Mouse (Mus musculus) heart, embryonic 16.5 days (tissue): ENCODE measurements around the gene Plekhm3. TPM values are rescaled to one million over a fixed set of nuclear protein-coding genes. Genes with fewer than 3 reads are reported as not detected.

Experiments used
- ATAC-seq: fragments of 200-750 bp; cut with Nextera tagmentation; replicated peaks from 2 replicates; pipeline ENCODE4 v1.8.0; 2017; ENCODE audit warnings: moderate number of reproducible peaks; ENCODE audit not compliant: insufficient read depth, low FRiP score; ENCODE audit errors: extremely low read depth
- H3K27ac ChIP-seq: fragments of 300-500 bp; sonication (generic); 2 replicates; pipeline ENCODE4 v1.5.1; 2014; ENCODE audit warnings: mild to moderate bottlenecking, low read length, control low read depth, moderate library complexity
- H3K27me3 ChIP-seq: fragments of 300-500 bp; sonication (generic); 2 replicates; pipeline ENCODE4 v1.6.1; 2014; ENCODE audit warnings: low read length, mixed read lengths; ENCODE audit not compliant: control insufficient read depth, insufficient read depth
- H3K36me3 ChIP-seq: fragments of 300-500 bp; sonication (generic); 2 replicates; pipeline ENCODE4 v1.6.1; 2014; ENCODE audit not compliant: control insufficient read depth, insufficient read depth
- H3K4me1 ChIP-seq: fragments of 300-500 bp; sonication (generic); 2 replicates; pipeline ENCODE4 v1.6.1; 2014; ENCODE audit warnings: low read length, mixed read lengths; ENCODE audit not compliant: control insufficient read depth, insufficient read depth
- H3K4me2 ChIP-seq: fragments of 300-500 bp; sonication (generic); 2 replicates; pipeline ENCODE4 v1.6.1; 2014; ENCODE audit warnings: low read depth, mild to moderate bottlenecking, control low read depth, low read length
- H3K4me3 ChIP-seq: fragments of 300-500 bp; sonication (generic); 2 replicates; pipeline ENCODE4 v1.5.1; 2014; ENCODE audit warnings: mild to moderate bottlenecking, control low read depth, low read length
- H3K9ac ChIP-seq: fragments of 300-500 bp; sonication (generic); 2 replicates; pipeline ENCODE4 v1.6.1; 2014; ENCODE audit warnings: low read length, control low read depth
- H3K9me3 ChIP-seq: fragments of 300-500 bp; sonication (generic); replicated peaks from 2 replicates; pipeline ENCODE4 v1.6.1; 2016; ENCODE audit warnings: low read length; ENCODE audit not compliant: control insufficient read depth
- WGBS: fragments of 180-500 bp; shearing (Covaris S2); extraction: QIAGEN DNeasy Blood & Tissue Kit; methylation state at CpG from one replicate; pipeline ENCODE4 v1.1.7; 2014; 5-methylcytosine and 5-hydroxymethylcytosine counted together
- polyA plus RNA-seq: library from polyadenylated mRNA; unstranded; fragments of >200 nt; fragmentation: Nextera tagmentation; extraction: Ambion mirVana; gene quantifications from 2 replicates; pipeline ENCODE4 v1.2.1, GENCODE M21; 2015

The Plekhm3 gene
- polyA plus RNA-seq, 1 experiment from 2014 or later: 7.2 TPM

- peak overlapping the region; percentile 32; the same call in 1 of the 2 replicates for H3K27ac ChIP-seq
- 46% methylated on average over 14 of the region's 14 CpGs for WGBS
- no peaks in the 10 kb centered on the region for H3K9me3 ChIP-seq
- H3K4me3 ChIP-seq: peak overlapping the region; percentile 26
- ATAC-seq: peak; percentile 55; the same call in 1 of the 2 replicates
- no peaks in the 10 kb centered on the region for H3K27me3 ChIP-seq
- H3K4me1 ChIP-seq: peaks cover 13% of the 10 kb centered on the region
- H3K4me2 ChIP-seq: peak overlapping the region; percentile 47
- peak overlapping the region; percentile 42; the same call in 1 of the 2 replicates for H3K9ac ChIP-seq
- peaks cover 10% of the 10 kb centered on the region for H3K36me3 ChIP-seq
Observed at GRCm38 (mm10) chr1:64918810-64919528, 37.7 kb downstream of the Plekhm3 start.

GRCm38 (mm10) chr1:64917966-64918365, 38.7 kb downstream of the Plekhm3 start:
- peaks cover 10% of the 10 kb centered on the region for H3K36me3 ChIP-seq
- no peak for ATAC-seq
- WGBS: 78% methylated on average over 7 of the region's 7 CpGs
- H3K9ac ChIP-seq: no peak overlapping the region
- H3K4me2 ChIP-seq: no peak overlapping the region
- H3K27ac ChIP-seq: no peak overlapping the region
- H3K4me1 ChIP-seq: peaks cover 13% of the 10 kb centered on the region
- H3K4me3 ChIP-seq: no peak overlapping the region
- no peaks in the 10 kb centered on the region for H3K9me3 ChIP-seq
- no peaks in the 10 kb centered on the region for H3K27me3 ChIP-seq

GRCm38 (mm10) chr1:64916884-64917507, 39.6 kb downstream of the Plekhm3 start:
- no peak overlapping the region for H3K4me2 ChIP-seq
- H3K36me3 ChIP-seq: peaks cover 8% of the 10 kb centered on the region
- no peak overlapping the region for H3K4me3 ChIP-seq
- no peak overlapping the region for H3K27ac ChIP-seq
- no peak for ATAC-seq
- H3K27me3 ChIP-seq: no peaks in the 10 kb centered on the region
- H3K4me1 ChIP-seq: peaks cover 13% of the 10 kb centered on the region
- H3K9me3 ChIP-seq: no peaks in the 10 kb centered on the region
- H3K9ac ChIP-seq: no peak overlapping the region
- WGBS: 66% methylated on average over 5 of the region's 5 CpGs

- H3K9ac ChIP-seq: no peak overlapping the region
- 86% methylated on average over 3 of the region's 3 CpGs for WGBS
- H3K27me3 ChIP-seq: no peaks in the 10 kb centered on the region
- peaks cover 11% of the 10 kb centered on the region for H3K4me1 ChIP-seq
- no peaks in the 10 kb centered on the region for H3K9me3 ChIP-seq
- no peaks in the 10 kb centered on the region for H3K36me3 ChIP-seq
- H3K4me3 ChIP-seq: no peak overlapping the region
- no peak overlapping the region for H3K4me2 ChIP-seq
- H3K27ac ChIP-seq: no peak overlapping the region
- no peak for ATAC-seq
Observed at GRCm38 (mm10) chr1:64914356-64914755, 42.3 kb downstream of the Plekhm3 start.

GRCm38 (mm10) chr1:64907740-64908139, 48.9 kb downstream of the Plekhm3 start:
- WGBS: 91% methylated on average over 2 of the region's 2 CpGs
- no peaks in the 10 kb centered on the region for H3K36me3 ChIP-seq
- H3K27ac ChIP-seq: no peak overlapping the region
- no peaks in the 10 kb centered on the region for H3K27me3 ChIP-seq
- H3K4me2 ChIP-seq: no peak overlapping the region
- no peaks in the 10 kb centered on the region for H3K9me3 ChIP-seq
- no peak overlapping the region for H3K9ac ChIP-seq
- H3K4me3 ChIP-seq: no peak overlapping the region
- no peaks in the 10 kb centered on the region; the same call in 1 of the 2 replicates for H3K4me1 ChIP-seq
- no peak for ATAC-seq

- Histone ChIP-seq H3K9ac (no peak overlapping the region), H3K36me3 (no peaks in the 10 kb centered on the region), H3K4me1 (no peaks in the 10 kb centered on the region; the same call in 1 of the 2 replicates), H3K27ac (no peak overlapping the region), H3K4me3 (no peak overlapping the region), H3K27me3 (no peaks in the 10 kb centered on the region), H3K4me2 (no peak overlapping the region), H3K9me3 (no peaks in the 10 kb centered on the region)
- WGBS: 45% methylated on average over 1 of the region's 1 CpGs
- ATAC-seq: no peak
Observed at GRCm38 (mm10) chr1:64906226-64906625, 50.4 kb downstream of the Plekhm3 start.

- Histone ChIP-seq H3K36me3 (no peaks in the 10 kb centered on the region), H3K4me3 (no peak overlapping the region), H3K27ac (no peak overlapping the region), H3K27me3 (no peaks in the 10 kb centered on the region), H3K4me2 (no peak overlapping the region), H3K9ac (no peak overlapping the region), H3K4me1 (no peaks in the 10 kb centered on the region; the same call in 1 of the 2 replicates), H3K9me3 (no peaks in the 10 kb centered on the region)
- WGBS: 77% methylated on average over 4 of the region's 4 CpGs
- no peak for ATAC-seq
Observed at GRCm38 (mm10) chr1:64903415-64903814, 53.2 kb downstream of the Plekhm3 start.

GRCm38 (mm10) chr1:64902804-64903203, 53.8 kb downstream of the Plekhm3 start:
- Histone ChIP-seq H3K4me2 (no peak overlapping the region), H3K9ac (no peak overlapping the region), H3K27ac (no peak overlapping the region), H3K4me1 (no peaks in the 10 kb centered on the region; the same call in 1 of the 2 replicates), H3K36me3 (no peaks in the 10 kb centered on the region), H3K9me3 (no peaks in the 10 kb centered on the region), H3K27me3 (no peaks in the 10 kb centered on the region), H3K4me3 (no peak overlapping the region)
- ATAC-seq: no peak
- 43% methylated on average over 2 of the region's 2 CpGs for WGBS

- ATAC-seq: no peak
- 82% methylated on average over 3 of the region's 3 CpGs for WGBS
Observed at GRCm38 (mm10) chr1:64899763-64900162, 56.9 kb downstream of the Plekhm3 start.

More at GRCm38 (mm10) chr1:64899763-64900162, 56.9 kb downstream of the Plekhm3 start:
- no peaks in the 10 kb centered on the region for H3K36me3 ChIP-seq
- H3K4me3 ChIP-seq: no peak overlapping the region
- H3K4me2 ChIP-seq: no peak overlapping the region
- H3K27me3 ChIP-seq: no peaks in the 10 kb centered on the region
- no peak overlapping the region for H3K27ac ChIP-seq
- no peak overlapping the region for H3K9ac ChIP-seq
- H3K4me1 ChIP-seq: no peaks in the 10 kb centered on the region; the same call in 1 of the 2 replicates
- no peaks in the 10 kb centered on the region for H3K9me3 ChIP-seq
